Mouse (Mus musculus) midbrain, embryonic 10.5 days (tissue): ENCODE results near the gene Gm10577. TPM values are rescaled to one million over a fixed set of nuclear protein-coding genes. Genes with fewer than 3 reads are reported as not detected.
A peak's percentile ranks its signal among the peaks of the same experiment; 100 is the strongest.

Experiments used
- DNase-seq: peaks from one replicate; pipeline ENCODE4 v3.0.0-alpha.2; 2017; ENCODE audit warnings: low spot score
- H3K27ac ChIP-seq: fragments of 300-500 bp; sonication (generic); replicated peaks from 2 replicates; pipeline ENCODE4 v1.5.1; 2016; ENCODE audit warnings: mild to moderate bottlenecking
- H3K27me3 ChIP-seq: fragments of 300-500 bp; sonication (generic); 2 replicates; pipeline ENCODE4 v1.6.1; 2016; ENCODE audit warnings: low read depth, mild to moderate bottlenecking; ENCODE audit not compliant: poor library complexity, severe bottlenecking
- H3K36me3 ChIP-seq: fragments of 300-500 bp; sonication (generic); 2 replicates; pipeline ENCODE4 v1.6.1; 2016; ENCODE audit warnings: mild to moderate bottlenecking, moderate library complexity
- H3K4me1 ChIP-seq: fragments of 300-500 bp; sonication (generic); 2 replicates; pipeline ENCODE4 v1.6.1; 2016
- H3K4me3 ChIP-seq: fragments of 300-500 bp; sonication (generic); 2 replicates; pipeline ENCODE4 v1.5.1; 2016; ENCODE audit warnings: mild to moderate bottlenecking, moderate library complexity
- H3K9me3 ChIP-seq: fragments of 300-500 bp; sonication (generic); replicated peaks from 2 replicates; pipeline ENCODE4 v1.6.1; 2016; ENCODE audit warnings: mild to moderate bottlenecking
- WGBS: fragments of 180-500 bp; shearing (Covaris S2); methylation state at CpG from one replicate; pipeline ENCODE4 v1.1.7; 2016; 5-methylcytosine and 5-hydroxymethylcytosine counted together
- polyA plus RNA-seq: library from polyadenylated mRNA; unstranded; fragments of >200 nt; fragmentation: Nextera tagmentation; extraction: Ambion mirVana; gene quantifications from 2 replicates; pipeline ENCODE4 v1.2.1, GENCODE M21; 2016

Gm10577 gene
- polyA plus RNA-seq: not detected in 2 replicates

- H3K27me3 ChIP-seq: no peaks in the 10 kb centered on the region
- H3K4me3 ChIP-seq: no peak within 1 kb of the TSS
- DNase-seq: no peak
- WGBS: 83% methylated on average over 4 of the region's 4 CpGs
- no peaks in the 10 kb centered on the region for H3K4me1 ChIP-seq
- H3K9me3 ChIP-seq: peaks cover 27% of the 10 kb centered on the region
- H3K27ac ChIP-seq: no peak within 1 kb of the TSS
- H3K36me3 ChIP-seq: peaks cover 6% of the 10 kb centered on the region; the same call in 1 of the 2 replicates
These were observed at the start of gene Gm10577 for GRCm38 (mm10) chr4:101020596-101020995. Gm10577 (minus strand) TSS chr4:101020696.

- WGBS: under 1% methylated on average over 55 of the region's 55 CpGs
- DNase-seq: peak; percentile 67
- Histone ChIP-seq H3K27me3 (peaks cover 18% of the 10 kb centered on the region), H3K36me3 (no peaks in the 10 kb centered on the region), H3K4me1 (peaks cover 25% of the 10 kb centered on the region), H3K27ac (peak overlapping the region; percentile 91), H3K9me3 (no peaks in the 10 kb centered on the region), H3K4me3 (peak overlapping the region; percentile 79)
These were observed 48.9 kb upstream of the Gm10577 start for GRCm38 (mm10) chr4:101069154-101069971.

GRCm38 (mm10) chr4:101068786-101069153, 48.3 kb upstream of the Gm10577 start, which contains the start of gene Raver2:
Raver2 (plus strand) TSS chr4:101068983.
- 2% methylated on average over 46 of the region's 54 CpGs for WGBS
- Histone ChIP-seq H3K4me3 (peak within 1 kb of the TSS; percentile 79), H3K9me3 (no peaks in the 10 kb centered on the region), H3K27me3 (peaks cover 18% of the 10 kb centered on the region), H3K4me1 (peaks cover 25% of the 10 kb centered on the region), H3K36me3 (no peaks in the 10 kb centered on the region), H3K27ac (peak within 1 kb of the TSS; percentile 91)
- DNase-seq: no peak

GRCm38 (mm10) chr4:101066401-101066800, 45.9 kb upstream of the Gm10577 start:
- Histone ChIP-seq H3K4me3 (no peak overlapping the region), H3K4me1 (peaks cover 25% of the 10 kb centered on the region), H3K36me3 (no peaks in the 10 kb centered on the region), H3K9me3 (peaks cover 2% of the 10 kb centered on the region; the same call in 1 of the 2 replicates), H3K27me3 (peaks cover 18% of the 10 kb centered on the region), H3K27ac (no peak overlapping the region)
- 83% methylated on average over 5 of the region's 5 CpGs for WGBS
- no peak for DNase-seq

- peaks cover 4% of the 10 kb centered on the region; the same call in 1 of the 2 replicates for H3K9me3 ChIP-seq
- 85% methylated on average over 2 of the region's 2 CpGs for WGBS
- DNase-seq: no peak
These were observed 41.6 kb upstream of the Gm10577 start for GRCm38 (mm10) chr4:101062146-101062545.

GRCm38 (mm10) chr4:101046576-101046975, 26.1 kb upstream of the Gm10577 start:
- no peak for DNase-seq
- Histone ChIP-seq H3K27me3 (no peaks in the 10 kb centered on the region), H3K4me1 (peaks cover 5% of the 10 kb centered on the region; the same call in 1 of the 2 replicates), H3K27ac (no peak overlapping the region), H3K9me3 (no peaks in the 10 kb centered on the region), H3K36me3 (no peaks in the 10 kb centered on the region), H3K4me3 (no peak overlapping the region)
- 83% methylated on average over 4 of the region's 4 CpGs for WGBS

More at GRCm38 (mm10) chr4:101062146-101062545, 41.6 kb upstream of the Gm10577 start:
- Histone ChIP-seq H3K27ac (no peak overlapping the region), H3K27me3 (peaks cover 4% of the 10 kb centered on the region), H3K4me3 (no peak overlapping the region), H3K36me3 (no peaks in the 10 kb centered on the region), H3K4me1 (no peaks in the 10 kb centered on the region)

- Histone ChIP-seq H3K27ac (no peak overlapping the region), H3K27me3 (no peaks in the 10 kb centered on the region), H3K9me3 (no peaks in the 10 kb centered on the region), H3K4me3 (no peak overlapping the region), H3K4me1 (peaks cover 5% of the 10 kb centered on the region; the same call in 1 of the 2 replicates), H3K36me3 (no peaks in the 10 kb centered on the region)
- DNase-seq: no peak
These were observed 23.7 kb upstream of the Gm10577 start for GRCm38 (mm10) chr4:101044149-101044548.

- Histone ChIP-seq H3K27ac (no peak overlapping the region), H3K4me1 (peaks cover 5% of the 10 kb centered on the region; the same call in 1 of the 2 replicates), H3K9me3 (no peaks in the 10 kb centered on the region), H3K4me3 (no peak overlapping the region), H3K27me3 (no peaks in the 10 kb centered on the region), H3K36me3 (no peaks in the 10 kb centered on the region)
- no peak for DNase-seq
- 81% methylated on average over 2 of the region's 2 CpGs for WGBS
These were observed 23.2 kb upstream of the Gm10577 start for GRCm38 (mm10) chr4:101043691-101044090.

GRCm38 (mm10) chr4:101037156-101037555, 16.7 kb upstream of the Gm10577 start:
- H3K9me3 ChIP-seq: no peaks in the 10 kb centered on the region
- no peak overlapping the region for H3K27ac ChIP-seq
- DNase-seq: no peak
- no peak overlapping the region for H3K4me3 ChIP-seq
- H3K4me1 ChIP-seq: no peaks in the 10 kb centered on the region
- no peaks in the 10 kb centered on the region for H3K27me3 ChIP-seq
- no peaks in the 10 kb centered on the region for H3K36me3 ChIP-seq
- 68% methylated on average over 7 of the region's 7 CpGs for WGBS

GRCm38 (mm10) chr4:101035131-101035530, 14.6 kb upstream of the Gm10577 start:
- no peaks in the 10 kb centered on the region for H3K4me1 ChIP-seq
- no peak for DNase-seq
- no peaks in the 10 kb centered on the region for H3K36me3 ChIP-seq
- no peaks in the 10 kb centered on the region for H3K27me3 ChIP-seq
- WGBS: 92% methylated on average over 5 of the region's 5 CpGs
- no peak overlapping the region for H3K4me3 ChIP-seq
- H3K9me3 ChIP-seq: no peaks in the 10 kb centered on the region
- H3K27ac ChIP-seq: no peak overlapping the region

GRCm38 (mm10) chr4:101033047-101033446, 12.6 kb upstream of the Gm10577 start:
- Histone ChIP-seq H3K4me1 (no peaks in the 10 kb centered on the region), H3K27me3 (no peaks in the 10 kb centered on the region), H3K27ac (no peak overlapping the region), H3K36me3 (no peaks in the 10 kb centered on the region), H3K9me3 (no peaks in the 10 kb centered on the region), H3K4me3 (no peak overlapping the region)
- no peak for DNase-seq
- 82% methylated on average over 3 of the region's 3 CpGs for WGBS

GRCm38 (mm10) chr4:101027852-101028411, 7.4 kb upstream of the Gm10577 start:
- 90% methylated on average over 9 of the region's 9 CpGs for WGBS
- Histone ChIP-seq H3K36me3 (peaks cover 4% of the 10 kb centered on the region; the same call in 1 of the 2 replicates), H3K4me3 (no peak overlapping the region), H3K27me3 (no peaks in the 10 kb centered on the region), H3K27ac (no peak overlapping the region), H3K4me1 (peaks cover 11% of the 10 kb centered on the region), H3K9me3 (peaks cover 8% of the 10 kb centered on the region)
- DNase-seq: no peak

GRCm38 (mm10) chr4:101026995-101027394, 6.5 kb upstream of the Gm10577 start:
- H3K9me3 ChIP-seq: peaks cover 17% of the 10 kb centered on the region
- WGBS: 77% methylated on average over 2 of the region's 2 CpGs
- no peaks in the 10 kb centered on the region for H3K27me3 ChIP-seq
- peaks cover 6% of the 10 kb centered on the region; the same call in 1 of the 2 replicates for H3K36me3 ChIP-seq
- no peak overlapping the region for H3K27ac ChIP-seq
- H3K4me3 ChIP-seq: no peak overlapping the region
- H3K4me1 ChIP-seq: peaks cover 11% of the 10 kb centered on the region
- no peak for DNase-seq
